In genomic region chr5:7448001-7448400, GRCm38 (mm10) we compare ENCODE assay signal across 12 mouse cellular contexts.
"Had no signal": no experiment of that assay in that cellular context is flagged by ENCODE, and none has a peak within 500 bp of the region (broad histone marks: within the 10 kb centered on the region; RNA-seq: fewer than 3 reads in every experiment).

No protein-coding gene starts in this region.

- DNase-seq: kidney, adult 9 months; kidney, postnatal 36 days; layer of hippocampus, adult 9-11 months; lung, embryonic 14.5 days; lung, postnatal 10 days; lung, postnatal 4 days; retina, postnatal 1 day; spleen, adult 18-20 months; thymus, adult 18-20 months; thymus, postnatal 14 days had no signal

- ATAC-seq: liver, embryonic 12.5 days; midbrain, embryonic 15.5 days had no signal
